Mouse (Mus musculus) common myeloid progenitor, adult 5-6 weeks (primary cell): ENCODE data around the gene Lcp2. TPM values are rescaled to one million over a fixed set of nuclear protein-coding genes. Genes with fewer than 3 reads are reported as not detected.
A peak's percentile ranks its signal among the peaks of the same experiment; 100 is the strongest.

ENCODE experiments used
- ATAC-seq: replicated peaks from 2 replicates; pipeline ENCODE4 v1.8.0; 2016; ENCODE audit warnings: low read depth, mild to moderate bottlenecking, moderate TSS enrichment, inconsistent platforms; ENCODE audit not compliant: poor library complexity, severe bottlenecking
- total RNA-seq: library from RNA; stranded (forward); fragments of 200-1000, 187-1606 nt; gene quantifications from 2 replicates; pipeline ENCODE4 v1.2.3, GENCODE M21; 2017

The Lcp2 gene
- total RNA-seq, result 19.9 and 32.6 TPM in 2 replicates

GRCm38 (mm10) chr11:34046767-34047541, at the start of gene Lcp2:
Lcp2 (plus strand) TSS chr11:34046920.
- ATAC-seq, result peak; percentile 63

- no peak for ATAC-seq
Observed at GRCm38 (mm10) chr11:33998244-33998643, 48.5 kb upstream of the Lcp2 start.

GRCm38 (mm10) chr11:34000416-34000815, 46.3 kb upstream of the Lcp2 start:
- peak; percentile 57 for ATAC-seq

- ATAC-seq, result peak; percentile 69
Observed at GRCm38 (mm10) chr11:34001938-34002592, 44.7 kb upstream of the Lcp2 start.

GRCm38 (mm10) chr11:34002593-34002965, 44.1 kb upstream of the Lcp2 start:
- ATAC-seq, result no peak

GRCm38 (mm10) chr11:34007616-34008015, 39.1 kb upstream of the Lcp2 start:
- no peak for ATAC-seq

- ATAC-seq, result peak; percentile 67
Observed at GRCm38 (mm10) chr11:34008214-34008613, 38.5 kb upstream of the Lcp2 start.

- peak; percentile 45 for ATAC-seq
Observed at GRCm38 (mm10) chr11:34008702-34009101, 38.0 kb upstream of the Lcp2 start.

GRCm38 (mm10) chr11:34009316-34010087, 37.2 kb upstream of the Lcp2 start:
- peak; percentile 20 for ATAC-seq

GRCm38 (mm10) chr11:34010133-34010858, 36.4 kb upstream of the Lcp2 start:
- ATAC-seq, result peak; percentile 53

- ATAC-seq, result peak; percentile 39
Observed at GRCm38 (mm10) chr11:34010859-34011172, 35.9 kb upstream of the Lcp2 start.

GRCm38 (mm10) chr11:34012007-34012652, 34.6 kb upstream of the Lcp2 start:
- no peak for ATAC-seq

GRCm38 (mm10) chr11:34025091-34025490, 21.6 kb upstream of the Lcp2 start:
- ATAC-seq, result peak; percentile 73; the same call in 1 of the 2 replicates

- no peak for ATAC-seq
Observed at GRCm38 (mm10) chr11:34029658-34030057, 17.1 kb upstream of the Lcp2 start.

GRCm38 (mm10) chr11:34031015-34031805, 15.5 kb upstream of the Lcp2 start:
- ATAC-seq, result peak; percentile 81

GRCm38 (mm10) chr11:34034008-34034505, 12.7 kb upstream of the Lcp2 start:
- ATAC-seq, result peak; percentile 59

GRCm38 (mm10) chr11:34034794-34035193, 11.9 kb upstream of the Lcp2 start:
- ATAC-seq, result no peak

GRCm38 (mm10) chr11:34035909-34036658, 10.6 kb upstream of the Lcp2 start:
- ATAC-seq, result no peak
